Mouse (Mus musculus) G1E-ER4 (cell line): ENCODE data around the gene Gm20388. TPM values are rescaled to one million over a fixed set of nuclear protein-coding genes. Genes with fewer than 3 reads are reported as not detected.

ENCODE experiments used
- GATA1 ChIP-seq: IDR thresholded peaks from one replicate; pipeline ENCODE4 v1.8.0; 2012; ENCODE audit warnings: low read length, inconsistent platforms
- polyA plus RNA-seq: library from polyadenylated mRNA; stranded (reverse); fragments of >175 nt; gene quantifications from 2 replicates; pipeline ENCODE4 v1.2.3, GENCODE M21; 2012

Gm20388 gene
- polyA plus RNA-seq, 1 experiment, result not detected

GRCm38 (mm10) chr8:123805209-123805717 is 3894.6 kb downstream of the Gm20388 start:
- no peak for TF ChIP-seq GATA1

GRCm38 (mm10) chr8:123805718-123806373 is 3895.2 kb downstream of the Gm20388 start, which contains the start of gene Rab4a:
Rab4a (plus strand) TSS chr8:123805985.
- no peak for TF ChIP-seq GATA1

GRCm38 (mm10) chr8:123806374-123806935 is 3895.8 kb downstream of the Gm20388 start:
- no peak for TF ChIP-seq GATA1

- no peak for TF ChIP-seq GATA1
These were observed 3896.4 kb downstream of the Gm20388 start for GRCm38 (mm10) chr8:123807024-123807431.

GRCm38 (mm10) chr8:123807852-123808573 is 3897.4 kb downstream of the Gm20388 start:
- TF ChIP-seq GATA1, result no peak

GRCm38 (mm10) chr8:123808671-123809070 is 3898.0 kb downstream of the Gm20388 start:
- no peak for TF ChIP-seq GATA1

- TF ChIP-seq GATA1, result no peak
These were observed 3901.6 kb downstream of the Gm20388 start for GRCm38 (mm10) chr8:123812227-123812626.

GRCm38 (mm10) chr8:123813173-123813891 is 3902.7 kb downstream of the Gm20388 start:
- no peak for TF ChIP-seq GATA1

GRCm38 (mm10) chr8:123813892-123814266 is 3903.2 kb downstream of the Gm20388 start:
- TF ChIP-seq GATA1, result no peak

GRCm38 (mm10) chr8:123815325-123815724 is 3904.7 kb downstream of the Gm20388 start:
- no peak for TF ChIP-seq GATA1

- no peak for TF ChIP-seq GATA1
These were observed 3906.3 kb downstream of the Gm20388 start for GRCm38 (mm10) chr8:123816939-123817338.

GRCm38 (mm10) chr8:123817747-123818146 is 3907.1 kb downstream of the Gm20388 start:
- TF ChIP-seq GATA1, result no peak

GRCm38 (mm10) chr8:123819683-123820610 is 3909.3 kb downstream of the Gm20388 start:
- TF ChIP-seq GATA1, result no peak

- TF ChIP-seq GATA1, result no peak
These were observed 3910.1 kb downstream of the Gm20388 start for GRCm38 (mm10) chr8:123820780-123821179.

GRCm38 (mm10) chr8:123823111-123823510 is 3912.5 kb downstream of the Gm20388 start:
- no peak for TF ChIP-seq GATA1
